Mouse (Mus musculus) MEL (cell line): ENCODE data around the gene Txndc17. TPM values are rescaled to one million over a fixed set of nuclear protein-coding genes. Genes with fewer than 3 reads are reported as not detected.

ENCODE experiments used
- DNase-seq: peaks from one replicate; pipeline ENCODE4 v3.0.0; 2011; ENCODE audit warnings: low read depth, low spot score
- H3K27ac ChIP-seq: 2 replicates; pipeline ENCODE4 v1.5.1; 2012; ENCODE audit warnings: low read depth, mild to moderate bottlenecking, control low read depth, low read length, moderate library complexity; ENCODE audit not compliant: control insufficient read depth
- H3K27me3 ChIP-seq, 2 experiments: fragments of 150-350 bp in 1 of 2; sonication (generic) in 1 of 2; 2 replicates each; pipeline ENCODE4 v1.6.1; 2012; ENCODE audit warnings: low read length in 2 of 2, mild to moderate bottlenecking in 2 of 2, improper control_type of control experiment in 1 of 2, moderate library complexity in 1 of 2; ENCODE audit not compliant: insufficient read depth in 2 of 2, control insufficient read depth in 1 of 2
- H3K36me3 ChIP-seq, 2 experiments: 2 replicates each; pipeline ENCODE4 v1.6.1; 2012 to 2014; ENCODE audit warnings: low read length in 2 of 2, improper control_type of control experiment in 1 of 2, inconsistent platforms in 1 of 2, mild to moderate bottlenecking in 1 of 2; ENCODE audit not compliant: insufficient read depth in 2 of 2, control insufficient read depth in 1 of 2
- H3K4me1 ChIP-seq, 2 experiments: fragments of 150-350 bp in 1 of 2; sonication (generic) in 1 of 2; 2 replicates each; pipeline ENCODE4 v1.6.1; 2012; ENCODE audit warnings: low read length in 2 of 2, improper control_type of control experiment in 1 of 2, mild to moderate bottlenecking in 1 of 2; ENCODE audit not compliant: insufficient read depth in 2 of 2, control insufficient read depth in 1 of 2
- H3K4me3 ChIP-seq, 2 experiments: fragments of 150-350 bp in 1 of 2; sonication (generic) in 1 of 2; 2 replicates each; pipeline ENCODE4 v1.5.1; 2012; ENCODE audit warnings: low read depth in 2 of 2, low read length in 2 of 2, mild to moderate bottlenecking in 2 of 2, moderate library complexity in 2 of 2, control low read depth in 1 of 2, improper control_type of control experiment in 1 of 2; ENCODE audit not compliant: control insufficient read depth in 1 of 2, insufficient read depth in 1 of 2
- H3K79me2 ChIP-seq: 2 replicates; pipeline ENCODE4 v1.6.1; 2012; ENCODE audit warnings: mild to moderate bottlenecking, low read length, moderate library complexity; ENCODE audit not compliant: control insufficient read depth, poor library complexity, insufficient read depth
- H3K9ac ChIP-seq: 2 replicates; pipeline ENCODE4 v1.6.1; 2012; ENCODE audit warnings: low read depth, mild to moderate bottlenecking, control low read depth, low read length, moderate library complexity; ENCODE audit not compliant: control insufficient read depth, poor library complexity, severe bottlenecking
- H3K9me3 ChIP-seq: fragments of 150-350 bp; sonication (generic); replicated peaks from 2 replicates; pipeline ENCODE4 v1.6.1; 2012; ENCODE audit warnings: mild to moderate bottlenecking, low read length, improper control_type of control experiment, moderate library complexity; ENCODE audit not compliant: insufficient read depth
- CHD1 ChIP-seq: IDR thresholded peaks from 2 replicates; pipeline ENCODE4 v1.6.1; 2012; ENCODE audit warnings: low read depth, mild to moderate bottlenecking, inconsistent platforms, low read length, improper control_type of control experiment
- CHD2 ChIP-seq: IDR thresholded peaks from 2 replicates; pipeline ENCODE4 v1.6.1; 2011; ENCODE audit warnings: low read length, improper control_type of control experiment
- CTCF ChIP-seq, 3 experiments: IDR thresholded peaks in 2 of 3; conservative IDR thresholded peaks in 1 of 3; 2 replicates each; pipeline ENCODE4 v1.5.1; 2011 to 2012; ENCODE audit warnings: low read length in 3 of 3, low read depth in 2 of 3, mild to moderate bottlenecking in 2 of 3, improper control_type of control experiment in 1 of 3, inconsistent platforms in 1 of 3, mixed read lengths in 1 of 3, moderate library complexity in 1 of 3; ENCODE audit not compliant: control insufficient read depth in 1 of 3, insufficient read depth in 1 of 3, poor library complexity in 1 of 3, severe bottlenecking in 1 of 3
- E2F4 ChIP-seq: IDR thresholded peaks from 2 replicates; pipeline ENCODE4 v1.6.1; 2011; ENCODE audit warnings: low read depth, low read length, improper control_type of control experiment, borderline replicate concordance
- ETS1 ChIP-seq: IDR thresholded peaks from 2 replicates; pipeline ENCODE4 v1.6.1; 2012; ENCODE audit warnings: low read depth, mild to moderate bottlenecking, inconsistent platforms, low read length, improper control_type of control experiment, moderate library complexity
- GATA1 ChIP-seq: IDR thresholded peaks from 2 replicates; pipeline ENCODE4 v1.6.1; 2011; ENCODE audit warnings: low read depth, low read length, improper control_type of control experiment
- HCFC1 ChIP-seq: IDR thresholded peaks from 2 replicates; pipeline ENCODE4 v1.6.1; 2012; ENCODE audit warnings: low read depth, mild to moderate bottlenecking, inconsistent platforms, low read length, improper control_type of control experiment, moderate library complexity
- JUND ChIP-seq: IDR thresholded peaks from 2 replicates; pipeline ENCODE4 v1.6.1; 2011; ENCODE audit warnings: low read depth, mild to moderate bottlenecking, improper control_type of control experiment, low read length
- MAZ ChIP-seq: IDR thresholded peaks from 2 replicates; pipeline ENCODE4 v1.6.1; 2012; ENCODE audit warnings: low read depth, mild to moderate bottlenecking, inconsistent platforms, low read length, improper control_type of control experiment
- MYB ChIP-seq: IDR thresholded peaks from 2 replicates; pipeline ENCODE4 v1.6.1; 2011; ENCODE audit warnings: mild to moderate bottlenecking, low read depth, low read length, improper control_type of control experiment
- MYC ChIP-seq: IDR thresholded peaks from 2 replicates; pipeline ENCODE4 v1.6.1; 2011; ENCODE audit warnings: low read depth, mild to moderate bottlenecking, low read length, improper control_type of control experiment, moderate library complexity
- POLR2AphosphoS5 ChIP-seq: IDR thresholded peaks from 2 replicates; pipeline ENCODE4 v1.6.1; 2012; ENCODE audit warnings: low read depth, borderline replicate concordance, mild to moderate bottlenecking, inconsistent platforms, low read length, moderate library complexity, mixed read lengths
- RAD21 ChIP-seq: IDR thresholded peaks from 2 replicates; pipeline ENCODE4 v1.6.1; 2011; ENCODE audit warnings: mild to moderate bottlenecking, low read depth, low read length, improper control_type of control experiment
- RCOR1 ChIP-seq: IDR thresholded peaks from 2 replicates; pipeline ENCODE4 v1.6.1; 2012; ENCODE audit warnings: low read depth, mild to moderate bottlenecking, inconsistent platforms, low read length, improper control_type of control experiment
- SMC3 ChIP-seq: IDR thresholded peaks from 2 replicates; pipeline ENCODE4 v1.6.1; 2011; ENCODE audit warnings: low read depth, low read length, improper control_type of control experiment
- TBP ChIP-seq: IDR thresholded peaks from 2 replicates; pipeline ENCODE4 v1.8.0; 2011; ENCODE audit warnings: low read depth, low read length, improper control_type of control experiment
- TCF12 ChIP-seq: IDR thresholded peaks from 2 replicates; pipeline ENCODE4 v1.6.1; 2014; ENCODE audit warnings: low read depth, mild to moderate bottlenecking, inconsistent platforms, low read length, improper control_type of control experiment, moderate library complexity
- USF2 ChIP-seq, 2 experiments: IDR thresholded peaks; 2 replicates each; pipeline ENCODE4 v1.6.1; 2011 to 2012; ENCODE audit warnings: improper control_type of control experiment in 2 of 2, low read length in 2 of 2, borderline replicate concordance in 1 of 2, inconsistent platforms in 1 of 2, low read depth in 1 of 2, mild to moderate bottlenecking in 1 of 2; ENCODE audit not compliant: insufficient read depth in 1 of 2
- ZKSCAN1 ChIP-seq: IDR thresholded peaks from 2 replicates; pipeline ENCODE4 v1.6.1; 2012; ENCODE audit warnings: low read depth, mild to moderate bottlenecking, inconsistent platforms, low read length, improper control_type of control experiment, moderate library complexity
- polyA plus RNA-seq, 2 experiments: library from polyadenylated mRNA; stranded (reverse) in 1 of 2; unstranded in 1 of 2; fragments of >175 nt in 1 of 2; fragments of >200 nt in 1 of 2; gene quantifications; 2 replicates each; pipeline versions ENCODE4 v1.2.1 to v1.2.4; 2012; ENCODE audit warnings: low replicate concordance in 2 of 2, low read depth in 1 of 2; ENCODE audit not compliant: insufficient read length in 2 of 2, insufficient read depth in 1 of 2, missing spikeins in 1 of 2
- total RNA-seq: library from RNA; depleted of rRNA; stranded (reverse); fragments of 300-350 nt; gene quantifications from 2 replicates; pipeline ENCODE4 v1.2.3, GENCODE M21; 2012

Txndc17 gene
- total and polyA plus RNA-seq, 3 experiments: 194 to 196 TPM; not detected in 1

DNA sequence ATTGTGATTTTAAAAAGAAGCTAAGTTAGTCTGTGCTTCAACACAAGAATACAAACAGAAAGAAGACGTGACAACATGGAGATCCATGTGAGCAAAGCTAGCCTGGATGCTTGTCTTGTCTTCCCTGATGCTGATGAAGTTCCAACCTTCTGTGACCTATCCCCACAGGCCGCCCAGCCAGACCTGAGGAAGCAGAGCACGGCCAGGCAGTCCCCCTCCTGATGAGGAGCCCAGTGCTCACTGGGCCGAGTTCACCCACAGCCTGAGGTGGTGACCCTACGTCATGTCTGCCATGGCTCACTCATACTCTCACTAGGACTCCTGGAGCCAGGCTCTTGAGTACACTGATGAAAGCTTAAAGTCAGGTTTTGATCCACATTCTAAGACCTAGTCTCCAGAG lies 33.8 kb upstream of the Txndc17 start:
- Histone ChIP-seq H3K4me1 (no peaks in the 10 kb centered on the region), H3K4me3 (no peak overlapping the region), H3K36me3 (peaks cover 0 to 11% of the 10 kb centered on the region in 2 experiments; a peak in 2 of 4 replicates), H3K27ac (no peak overlapping the region), H3K9me3 (no peaks in the 10 kb centered on the region), H3K27me3 (no peaks in the 10 kb centered on the region), H3K79me2 (no peaks in the 10 kb centered on the region), H3K9ac (no peak overlapping the region)
- no peak for DNase-seq
- TF ChIP-seq TBP: no peak

DNA sequence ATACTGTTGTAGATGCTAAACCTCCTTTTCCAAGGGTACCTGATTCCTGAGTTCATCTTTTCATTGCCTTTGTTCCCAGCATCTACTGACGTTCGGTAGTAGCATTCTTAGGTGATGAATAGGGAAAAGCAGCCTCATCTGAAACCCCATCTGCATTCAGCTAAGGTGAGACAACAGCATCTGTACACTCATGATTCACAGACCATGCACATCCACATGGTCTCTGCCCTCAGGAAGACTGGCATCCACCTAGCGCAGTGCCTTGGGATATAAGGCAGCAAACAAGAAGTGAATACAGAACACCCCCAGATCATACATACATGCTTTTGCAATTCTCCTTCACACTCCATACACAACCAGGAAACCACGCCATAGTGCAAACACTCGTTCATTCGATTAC lies 32.6 kb upstream of the Txndc17 start:
- no peaks in the 10 kb centered on the region for H3K79me2 ChIP-seq
- no peaks in the 10 kb centered on the region for H3K27me3 ChIP-seq
- DNase-seq: no peak
- TF ChIP-seq MAZ (no peak), CTCF (IDR thresholded peaks at IDR 0.05 in 2 of 3, conservative IDR thresholded peaks at IDR 0.05 in 1 of 3; ENCODE audit: control insufficient read depth in 1 of 3, insufficient read depth in 1 of 3, low read depth in 2 of 3, low read length in 3 of 3, poor library complexity in 1 of 3, severe bottlenecking in 1 of 3) (no peak), ETS1 (no peak), CHD1 (no peak), ZKSCAN1 (no peak), RAD21 (no peak), E2F4 (no peak), SMC3 (no peak), MYB (no peak), TCF12 (no peak), TBP (no peak), RCOR1 (no peak), HCFC1 (no peak), POLR2AphosphoS5 (no peak), USF2 (IDR thresholded peaks at IDR 0.05; ENCODE audit: borderline replicate concordance in 1 of 2, insufficient read depth in 1 of 2, low read depth in 1 of 2, low read length in 2 of 2) (no peak), JUND (no peak), GATA1 (no peak), CHD2 (no peak), MYC (no peak)
- H3K4me1 ChIP-seq: no peaks in the 10 kb centered on the region
- no peak overlapping the region for H3K27ac ChIP-seq
- no peak overlapping the region for H3K4me3 ChIP-seq
- peaks cover 0 to 14% of the 10 kb centered on the region in 2 experiments; a peak in 2 of 4 replicates for H3K36me3 ChIP-seq
- no peak overlapping the region for H3K9ac ChIP-seq
- no peaks in the 10 kb centered on the region for H3K9me3 ChIP-seq
